Comparison of ENCODE assay signal across 10 mouse cellular contexts in genomic region chr4:145361065-145361464, GRCm38 (mm10). TPM values are rescaled to one million over a fixed set of nuclear protein-coding genes. Genes with fewer than 3 reads are reported as not detected.
DNase-seq lines count a peak whose midpoint lies in the region; ATAC-seq lines count a peak whose summit lies in the region.
"Had no signal": no experiment of that assay in that cellular context is flagged by ENCODE, and none has a peak within 500 bp of the region (broad histone marks: within the 10 kb centered on the region; RNA-seq: fewer than 3 reads in every experiment).

No protein-coding gene starts in this region.

- H3K9me3 ChIP-seq in liver, embryonic 12.5 days (replicated peaks): no peaks in the 10 kb centered on the region
- H3K9me3 ChIP-seq in forebrain, embryonic 15.5 days: 0 out of 2 replicates have a peak, but pooled peaks cover 4% of the 10 kb centered on the region
- H3K9me3 ChIP-seq: embryonic facial prominence, embryonic 13.5 days had no signal

- H3K4me2 ChIP-seq in liver, embryonic 12.5 days: peak overlapping the region; percentile 47
- H3K4me2 ChIP-seq in forebrain, embryonic 15.5 days (replicated peaks): no peak overlapping the region
- H3K4me2 ChIP-seq: embryonic facial prominence, embryonic 13.5 days had no signal

- peak; percentile 62 for ATAC-seq in liver, embryonic 12.5 days
- ATAC-seq in forebrain, embryonic 15.5 days (replicated peaks): no peak
- ATAC-seq in erythroblast, adult 5-6 weeks (replicated peaks; ENCODE audit: low FRiP score, poor library complexity, severe bottlenecking): no peak

- WGBS in liver, embryonic 12.5 days (ENCODE audit: insufficient replicate concordance): under 1% methylated on average over 12 of the region's 12 CpGs
- 50% methylated on average over 12 of the region's 12 CpGs for WGBS in forebrain, embryonic 15.5 days

- no peak overlapping the region for H3K27ac ChIP-seq in liver, embryonic 12.5 days
- no peak overlapping the region for H3K27ac ChIP-seq in forebrain, embryonic 15.5 days (replicated peaks)
- H3K27ac ChIP-seq: embryonic facial prominence, embryonic 13.5 days had no signal

- no peak overlapping the region for H3K4me3 ChIP-seq in liver, embryonic 12.5 days
- no peak overlapping the region for H3K4me3 ChIP-seq in forebrain, embryonic 15.5 days
- H3K4me3 ChIP-seq: embryonic facial prominence, embryonic 13.5 days had no signal

- no peak overlapping the region for H3K9ac ChIP-seq in liver, embryonic 12.5 days
- H3K9ac ChIP-seq in forebrain, embryonic 15.5 days (replicated peaks): no peak overlapping the region
- H3K9ac ChIP-seq: embryonic facial prominence, embryonic 13.5 days had no signal

- H3K4me1 ChIP-seq in liver, embryonic 12.5 days: no peaks in the 10 kb centered on the region
- H3K4me1 ChIP-seq in forebrain, embryonic 15.5 days: no peaks in the 10 kb centered on the region
- H3K4me1 ChIP-seq: embryonic facial prominence, embryonic 13.5 days had no signal

- no peaks in the 10 kb centered on the region for H3K36me3 ChIP-seq in liver, embryonic 12.5 days
- H3K36me3 ChIP-seq in forebrain, embryonic 15.5 days: no peaks in the 10 kb centered on the region
- H3K36me3 ChIP-seq: embryonic facial prominence, embryonic 13.5 days had no signal

- DNase-seq in kidney, adult 11 months: peak; percentile 5
- no peak for DNase-seq in kidney, postnatal 25 days
- DNase-seq in adrenal gland, postnatal 36 days: peak; percentile 49 to 61
- DNase-seq in testis, postnatal 10 days (ENCODE audit: low spot score): peak; percentile 47
- DNase-seq in gastrocnemius, adult 18-20 months (ENCODE audit: low spot score): no peak

- no peaks in the 10 kb centered on the region for H3K27me3 ChIP-seq in liver, embryonic 12.5 days (replicated peaks)
- no peaks in the 10 kb centered on the region for H3K27me3 ChIP-seq in forebrain, embryonic 15.5 days
- H3K27me3 ChIP-seq: embryonic facial prominence, embryonic 13.5 days had no signal

RNA-seq across cellular contexts. Expression of gene Tnfrsf8, which starts 46.1 kb away (rescaled TPM):
- total RNA-seq in adrenal gland, postnatal 36 days (2021): under 1 TPM; 0.10 to 0.40 TPM
- polyA plus RNA-seq in liver, embryonic 12.5 days (2016; fragmentation: Nextera tagmentation; extraction: Ambion mirVana): not detected in 2 replicates
- 0.09 and 0.38 TPM in 2 replicates for polyA plus RNA-seq in forebrain, embryonic 15.5 days (2015; fragmentation: Nextera tagmentation; extraction: Ambion mirVana)
- not detected for total RNA-seq in gastrocnemius, adult 18-20 months (2021)
- total RNA-seq in erythroblast, adult 5-6 weeks (2015; ENCODE audit: low replicate concordance): 0.21 TPM in 1 of 2 replicates, not detected in the other
- total RNA-seq in erythroblast, adult 5-6 weeks (2017; ENCODE audit: low replicate concordance): 0.26 TPM in 1 of 2 replicates, not detected in the other
- total RNA-seq: MEL had no signal

Comparison
In these comparisons a context has a peak if more than half of its experiments do, and no peak if none do; other contexts are left out.
1. DNase-seq: peak in kidney, adult 11 months (single experiment), adrenal gland, postnatal 36 days (2 of 2) and testis, postnatal 10 days (single experiment); none in kidney, postnatal 25 days (0 of 2) and gastrocnemius, adult 18-20 months (single experiment).